Mouse (Mus musculus) thymus, postnatal 10 days (tissue): ENCODE measurements around the gene Pafah1b3.

ENCODE experiments used
- DNase-seq, 2 experiments: peaks; one replicate each; pipeline ENCODE4 v3.0.0; 2021; ENCODE audit warnings: low spot score in 2 of 2

The Pafah1b3 gene

DNA sequence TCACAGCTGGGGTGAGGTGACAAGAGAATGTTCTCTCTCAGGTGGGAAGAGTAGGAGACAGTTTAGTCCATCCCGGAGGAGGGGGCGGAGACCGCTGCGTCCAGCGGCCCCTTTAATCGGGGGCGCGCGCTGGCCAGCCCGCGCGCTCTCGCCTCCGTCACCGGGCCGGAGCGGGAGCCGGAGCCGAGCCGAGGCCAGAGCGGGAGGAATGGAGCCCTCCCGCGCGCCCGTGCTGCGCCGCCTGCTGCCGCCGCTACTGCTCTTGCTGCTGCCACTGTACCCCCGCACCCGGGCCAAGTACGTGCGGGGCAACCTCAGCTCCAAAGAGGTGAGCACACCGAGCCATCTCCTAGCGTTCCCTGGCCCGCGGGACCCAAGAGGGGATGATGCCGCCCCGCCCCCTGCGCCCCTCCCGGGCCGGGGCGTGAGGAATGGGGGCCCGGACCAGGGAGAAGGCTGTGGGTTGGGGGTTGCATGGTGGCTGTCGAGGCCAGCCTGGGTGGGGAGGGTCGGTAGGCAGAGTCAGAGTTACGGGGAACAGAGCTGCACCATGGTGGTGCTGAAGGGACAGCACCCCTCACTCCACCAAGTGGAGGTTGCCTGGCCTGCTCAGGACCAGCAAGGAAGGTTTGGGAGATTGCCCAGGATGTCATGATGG, 8.3 kb upstream of the Pafah1b3 start, which contains the start of gene Tmem145:
Tmem145 (plus strand) TSS at position 151 of the 658 bp plus-strand sequence.
- DNase-seq = peak in 1 of 2 experiments; percentile 41

DNA sequence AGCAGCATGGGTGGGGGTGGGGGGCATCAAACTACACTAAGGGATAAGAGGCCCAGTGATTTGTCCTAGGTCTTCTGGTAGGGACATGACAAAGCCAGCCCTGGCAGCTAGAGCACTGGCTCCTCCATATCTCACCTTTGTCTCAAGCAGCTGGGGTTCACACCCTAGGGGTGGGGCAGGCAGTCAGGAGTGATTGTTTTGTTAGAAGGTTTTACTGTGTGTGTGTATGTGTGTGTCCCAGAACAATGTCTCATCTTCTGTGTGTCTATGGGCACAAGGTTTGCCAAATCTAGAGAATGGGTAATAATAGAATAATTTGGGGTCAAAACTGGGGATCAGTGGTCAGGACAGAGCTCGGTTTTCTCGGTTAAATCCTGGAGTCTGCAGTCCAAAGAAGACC, 7.7 kb upstream of the Pafah1b3 start:
- DNase-seq = no peak

DNA sequence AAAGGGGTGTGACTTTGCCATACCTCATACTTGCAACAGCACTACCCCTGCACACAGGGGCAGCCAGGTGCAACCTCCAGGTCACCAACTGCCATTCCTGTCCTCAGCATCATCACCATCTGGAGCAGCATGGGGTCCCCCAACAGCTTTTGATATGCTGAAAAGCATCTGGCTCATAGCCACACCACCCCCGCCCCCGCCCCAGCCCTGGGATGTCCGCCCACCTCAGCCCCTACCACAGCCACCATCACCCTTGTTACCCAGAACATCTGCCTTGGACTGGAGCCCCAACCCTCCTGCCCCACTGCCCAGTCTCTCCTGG, 5.9 kb upstream of the Pafah1b3 start:
- DNase-seq = no peak

- DNase-seq = no peak
Measured at GRCm38 (mm10) chr7:25303003-25303684, 5.4 kb upstream of the Pafah1b3 start.

DNA sequence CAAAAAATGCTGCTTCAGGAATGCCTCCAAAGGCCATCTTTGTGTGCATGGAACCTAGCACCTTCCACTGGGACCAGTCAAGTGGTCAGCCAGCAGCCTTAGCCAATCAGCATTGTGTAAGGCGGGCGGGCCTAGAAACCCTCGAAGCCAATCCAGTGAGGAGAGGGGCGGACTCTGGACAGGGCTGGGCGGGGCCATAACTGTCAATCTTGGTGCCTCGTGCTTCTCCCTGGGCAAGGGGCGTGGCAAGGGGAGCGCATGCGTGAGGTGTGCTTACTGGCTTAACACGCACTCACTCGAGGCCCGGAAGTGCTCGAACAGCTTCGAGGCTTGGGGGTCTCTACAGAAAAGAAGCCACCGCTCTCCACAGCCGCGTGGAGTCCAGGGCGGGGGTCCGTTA, 3.3 kb upstream of the Pafah1b3 start, which contains the start of gene Prr19:
Prr19 (plus strand) TSS at position 349 of the 400 bp plus-strand sequence.
- DNase-seq = no peak

GRCm38 (mm10) chr7:25296945-25297453, 787 bp downstream of the Pafah1b3 start:
- DNase-seq = peak; percentile 55 to 60

DNA sequence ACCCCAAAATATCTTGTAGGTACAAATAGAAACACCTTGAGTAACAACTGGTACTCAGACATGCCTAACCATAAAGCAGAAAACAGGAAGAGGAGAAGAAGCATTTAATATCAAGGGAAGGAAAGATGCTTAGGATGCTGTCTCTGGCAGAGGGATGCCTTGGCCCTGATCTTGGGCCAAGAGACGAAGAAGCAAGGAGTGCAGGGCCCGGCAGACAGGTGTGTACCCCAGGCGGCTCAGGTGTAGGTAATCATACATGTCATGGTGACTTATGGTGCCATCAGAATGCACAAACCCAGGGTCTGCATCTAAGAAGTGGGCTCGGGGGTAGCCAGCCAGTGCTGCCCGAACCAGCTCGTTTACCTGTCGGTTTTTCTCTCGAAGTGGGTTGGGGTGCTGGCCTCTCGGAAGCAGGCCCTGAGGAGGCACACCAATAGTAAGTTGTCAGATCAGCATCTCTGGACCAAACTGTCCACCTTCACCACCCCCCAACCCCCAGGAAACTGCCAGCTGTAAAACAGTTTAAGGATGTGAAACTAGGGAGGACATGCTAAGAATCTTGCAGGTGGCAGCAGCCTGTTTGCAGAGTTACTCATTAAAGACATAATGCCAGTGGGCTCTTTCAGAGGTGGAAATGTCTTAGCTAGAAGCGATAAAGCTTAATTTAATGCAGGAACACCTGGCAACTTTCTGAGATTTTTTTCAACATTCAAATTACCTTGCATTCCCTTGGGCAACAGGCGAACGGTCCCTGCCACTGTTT, 2.6 kb downstream of the Pafah1b3 start:
- peak in 1 of 2 experiments; percentile 3 for DNase-seq

GRCm38 (mm10) chr7:25294495-25294894, 3.3 kb downstream of the Pafah1b3 start:
- DNase-seq = no peak

GRCm38 (mm10) chr7:25293191-25293739, 4.5 kb downstream of the Pafah1b3 start:
- DNase-seq = peak in 1 of 2 experiments; percentile 4

- DNase-seq = peak in 1 of 2 experiments; percentile 3
Measured at GRCm38 (mm10) chr7:25292107-25292506, 5.7 kb downstream of the Pafah1b3 start.

DNA sequence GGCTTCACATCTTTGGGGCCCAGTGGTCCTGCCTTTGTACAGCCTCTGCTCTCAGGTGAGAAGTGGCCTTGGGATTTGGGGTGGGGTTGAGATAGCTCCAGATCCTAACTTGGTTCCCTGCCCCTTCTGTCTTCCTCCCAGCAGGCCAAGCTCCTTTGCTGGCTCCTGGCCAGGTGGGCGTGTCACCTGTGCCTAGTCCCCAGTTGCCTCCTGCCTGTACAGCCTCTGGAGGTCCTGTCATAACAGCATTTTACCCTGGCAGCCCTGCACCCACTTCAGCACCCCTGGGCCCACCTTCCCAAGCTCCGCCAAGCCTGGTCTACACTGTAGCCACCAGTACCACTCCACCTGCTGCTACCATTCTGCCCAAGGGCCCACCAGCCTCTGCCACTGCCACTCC, 6.9 kb downstream of the Pafah1b3 start:
- peak in 1 of 2 experiments; percentile 3 for DNase-seq

DNA sequence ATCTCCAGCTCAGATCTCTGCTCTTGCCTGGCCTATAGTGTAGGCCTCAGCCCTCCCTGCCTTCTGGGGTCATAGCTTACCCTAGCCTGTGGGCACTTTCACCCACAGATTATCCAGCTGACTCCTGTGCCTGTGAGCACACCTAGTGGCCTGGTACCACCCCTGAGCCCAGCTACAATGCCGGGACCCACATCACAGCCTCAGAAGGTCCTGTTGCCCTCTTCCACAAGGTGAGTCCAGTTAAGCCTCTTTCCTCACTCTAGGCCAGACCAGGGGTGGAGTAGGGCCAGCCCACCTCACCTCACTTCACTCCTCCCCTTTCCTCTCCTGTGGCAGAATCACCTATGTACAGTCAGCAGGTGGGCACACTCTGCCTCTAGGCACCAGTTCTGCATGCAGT, 7.3 kb downstream of the Pafah1b3 start:
- no peak for DNase-seq

- no peak for DNase-seq
Measured at GRCm38 (mm10) chr7:25289925-25290324, 7.9 kb downstream of the Pafah1b3 start.

DNA sequence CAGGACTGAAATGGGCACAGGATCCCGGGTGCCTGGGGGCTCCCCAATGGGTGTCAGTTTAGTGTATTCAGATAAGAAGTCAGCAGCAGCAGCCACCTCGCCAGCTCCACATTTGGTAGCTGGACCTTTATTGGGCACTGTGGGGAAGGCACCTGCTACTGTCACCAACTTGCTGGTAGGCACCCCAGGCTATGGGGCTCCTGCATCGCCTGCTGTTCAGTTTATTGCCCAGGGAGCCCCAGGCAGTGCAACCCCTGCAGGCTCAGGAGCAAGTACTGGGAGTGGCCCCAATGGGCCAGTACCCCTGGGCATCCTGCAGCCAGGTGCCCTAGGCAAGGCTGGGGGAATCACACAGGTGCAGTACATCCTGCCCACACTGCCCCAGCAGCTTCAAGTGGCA, 9.1 kb downstream of the Pafah1b3 start:
- DNase-seq = no peak

- no peak for DNase-seq
Measured at GRCm38 (mm10) chr7:25288011-25288410, 9.8 kb downstream of the Pafah1b3 start.

GRCm38 (mm10) chr7:25286989-25287388, 10.8 kb downstream of the Pafah1b3 start:
- no peak for DNase-seq

GRCm38 (mm10) chr7:25285511-25286238, 12.1 kb downstream of the Pafah1b3 start:
- no peak for DNase-seq

DNA sequence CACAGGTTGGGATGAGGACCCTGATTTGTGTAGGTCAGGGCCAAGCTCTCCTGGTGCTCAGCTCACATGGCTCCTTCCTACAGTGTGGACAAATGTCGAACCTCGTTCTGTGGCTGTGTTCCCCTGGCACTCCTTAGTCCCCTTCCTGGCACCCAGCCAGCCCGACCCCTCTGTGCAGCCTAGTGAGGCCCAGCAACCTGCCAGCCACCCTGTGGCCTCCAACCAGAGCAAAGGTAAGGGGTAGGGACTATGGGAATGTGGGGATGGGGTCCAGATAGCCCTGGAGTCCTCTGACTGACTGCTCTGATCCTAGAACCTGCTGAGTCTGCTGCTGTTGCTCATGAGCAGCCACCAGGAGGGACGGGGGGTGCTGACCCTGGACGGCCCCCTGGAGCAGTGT, 13.0 kb downstream of the Pafah1b3 start:
- no peak for DNase-seq

DNA sequence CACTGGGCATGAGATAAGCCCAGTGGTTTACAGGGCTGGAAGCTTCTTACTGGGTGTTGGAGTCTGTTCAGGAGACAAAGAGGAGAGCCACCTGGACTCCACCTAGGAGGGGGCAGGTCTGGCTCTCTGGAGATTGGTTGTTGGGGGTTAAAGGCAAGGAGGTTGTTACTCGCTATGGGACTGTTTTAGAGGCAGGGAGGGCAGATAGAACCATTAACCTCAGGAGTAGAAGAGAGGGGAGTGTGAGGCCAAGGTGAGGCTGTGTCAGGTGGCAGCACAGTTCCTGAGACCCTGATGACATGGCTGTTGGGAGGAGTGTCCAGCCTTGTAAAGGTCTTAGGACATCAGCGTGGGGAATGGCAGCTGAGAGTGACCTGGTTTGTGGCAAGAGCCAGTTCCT, 13.6 kb downstream of the Pafah1b3 start:
- no peak for DNase-seq

- no peak for DNase-seq
Measured at GRCm38 (mm10) chr7:25283637-25284036, 14.1 kb downstream of the Pafah1b3 start.

DNA sequence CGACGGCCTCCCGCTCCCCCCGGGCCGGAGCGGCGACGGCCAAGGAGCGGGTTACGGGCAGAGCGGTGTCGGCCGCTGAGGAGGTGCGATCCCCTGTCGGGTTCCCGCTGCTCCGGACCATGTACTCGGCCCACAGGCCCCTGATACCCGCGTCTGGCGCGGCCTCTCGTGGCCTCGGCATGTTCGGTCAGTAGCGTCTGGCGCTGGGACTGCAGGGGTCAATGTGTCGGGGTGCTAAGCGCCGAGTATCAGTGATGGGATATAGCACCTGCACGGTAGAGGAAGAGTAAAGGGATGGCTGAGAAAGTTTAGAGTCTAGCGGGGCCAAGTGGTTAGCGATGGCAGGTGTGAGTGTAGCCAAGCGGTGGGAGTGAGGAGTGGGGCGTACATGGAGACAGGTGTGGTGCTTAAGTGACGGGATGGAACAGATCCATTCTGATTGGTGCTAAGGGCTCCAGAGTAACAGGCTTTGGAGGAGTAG, 15.0 kb downstream of the Pafah1b3 start:
- peak; percentile 30 to 49 for DNase-seq
